Mouse (Mus musculus): ENCODE data around the gene Gm6525. TPM values are rescaled to one million over a fixed set of nuclear protein-coding genes. Genes with fewer than 3 reads are reported as not detected.

The Gm6525 gene
- not detected for total RNA-seq (2022)

DNA sequence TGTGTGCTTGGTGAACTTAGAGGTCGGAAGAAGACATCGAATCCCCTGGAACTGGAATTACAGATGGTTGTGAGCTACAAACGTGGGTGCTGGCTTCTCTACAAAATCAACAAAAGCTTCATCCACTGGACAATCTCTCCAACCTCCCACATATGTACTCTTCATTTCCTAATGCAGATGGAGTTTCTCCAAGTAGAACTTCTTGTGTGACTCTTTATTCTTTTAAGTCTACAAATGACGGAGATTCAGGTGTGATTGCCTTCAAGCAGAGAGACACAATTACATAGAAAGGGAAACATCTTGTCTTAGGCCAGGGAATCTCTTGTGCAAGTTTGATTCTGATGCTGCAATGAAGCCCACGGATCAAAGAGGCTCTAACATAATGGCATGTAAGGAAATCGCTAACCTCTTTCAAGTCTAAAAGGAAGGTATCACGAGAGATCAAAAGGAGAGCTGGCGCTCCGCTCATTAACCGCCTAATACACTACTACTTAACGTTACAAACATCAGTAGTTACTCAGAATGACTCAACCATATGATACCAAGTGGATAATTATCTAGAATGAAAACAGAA lies at the start of gene Gm6525:
TSS of gene Gm6525 (plus strand) at position 524 of the 574 bp plus-strand sequence.
- no peak for DNase-seq (ENCODE audit: low spot score in 2 of 2)

DNA sequence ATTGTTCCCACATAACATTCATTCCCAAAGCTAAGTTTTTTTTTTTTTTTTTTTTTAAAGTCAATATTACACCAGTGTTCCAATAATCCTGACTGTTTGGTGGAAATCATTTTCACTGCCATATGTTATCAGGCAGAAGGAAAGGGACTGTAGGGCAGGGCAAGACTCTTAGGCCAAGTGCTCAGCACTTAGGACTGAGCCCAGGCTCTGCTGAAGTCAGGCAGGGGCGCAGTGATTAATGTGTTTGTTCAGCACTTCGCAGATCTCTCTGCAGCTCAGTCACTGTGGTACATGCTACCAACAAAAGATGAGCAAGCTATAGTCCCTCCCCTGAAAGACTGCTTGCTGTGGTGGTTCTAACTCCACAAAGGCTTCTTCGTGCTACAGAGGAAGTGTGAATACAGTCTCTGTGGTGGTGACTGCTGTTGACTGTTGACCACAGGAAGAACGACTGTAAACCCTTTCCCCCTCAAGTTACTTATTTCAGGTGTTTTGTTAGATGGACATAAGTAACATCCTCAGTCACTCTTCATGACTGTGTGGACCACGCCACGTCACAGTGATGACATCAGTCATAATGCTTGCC lies 48.1 kb upstream of the Gm6525 start:
- no peak for DNase-seq (ENCODE audit: low spot score in 2 of 2)

DNA sequence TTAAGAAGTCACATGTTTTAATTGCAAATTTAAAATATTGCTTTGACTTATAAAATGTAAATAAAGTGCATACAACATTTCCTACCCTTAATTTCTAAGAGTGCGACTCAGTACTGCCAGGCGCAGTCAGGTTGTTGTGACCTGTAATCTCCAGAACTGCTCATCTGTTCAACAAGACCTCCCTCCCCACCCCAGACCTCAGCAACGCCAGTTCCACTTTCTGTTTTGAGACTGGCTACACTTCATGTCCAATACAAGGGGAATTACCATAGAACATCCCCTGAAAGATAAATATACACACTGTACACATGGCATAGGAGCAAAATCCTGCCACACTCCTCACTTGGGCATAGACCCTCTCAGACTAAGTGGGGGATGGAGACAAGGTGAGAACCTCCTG lies 47.2 kb upstream of the Gm6525 start:
- DNase-seq (ENCODE audit: low spot score in 2 of 2): no peak

DNA sequence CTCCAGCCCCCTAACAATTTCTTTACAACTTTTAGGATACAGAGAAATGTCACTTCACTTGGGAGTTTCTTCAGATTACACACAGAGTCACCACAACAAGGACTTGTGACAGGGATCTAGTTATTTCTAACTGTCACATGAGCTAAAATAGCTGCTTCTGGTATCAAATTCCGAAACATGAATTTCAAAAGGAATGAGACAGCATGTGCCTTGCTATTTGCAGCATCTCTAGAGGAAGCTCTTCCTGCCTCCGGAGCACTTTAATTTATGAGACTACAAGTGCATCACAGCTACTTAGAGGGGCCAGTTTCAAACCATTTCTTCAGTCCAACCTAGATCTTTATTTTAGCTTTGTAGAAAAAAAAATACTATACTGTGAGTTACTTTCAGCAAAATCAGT lies 46.5 kb upstream of the Gm6525 start:
- no peak for DNase-seq (ENCODE audit: low spot score in 2 of 2)

DNA sequence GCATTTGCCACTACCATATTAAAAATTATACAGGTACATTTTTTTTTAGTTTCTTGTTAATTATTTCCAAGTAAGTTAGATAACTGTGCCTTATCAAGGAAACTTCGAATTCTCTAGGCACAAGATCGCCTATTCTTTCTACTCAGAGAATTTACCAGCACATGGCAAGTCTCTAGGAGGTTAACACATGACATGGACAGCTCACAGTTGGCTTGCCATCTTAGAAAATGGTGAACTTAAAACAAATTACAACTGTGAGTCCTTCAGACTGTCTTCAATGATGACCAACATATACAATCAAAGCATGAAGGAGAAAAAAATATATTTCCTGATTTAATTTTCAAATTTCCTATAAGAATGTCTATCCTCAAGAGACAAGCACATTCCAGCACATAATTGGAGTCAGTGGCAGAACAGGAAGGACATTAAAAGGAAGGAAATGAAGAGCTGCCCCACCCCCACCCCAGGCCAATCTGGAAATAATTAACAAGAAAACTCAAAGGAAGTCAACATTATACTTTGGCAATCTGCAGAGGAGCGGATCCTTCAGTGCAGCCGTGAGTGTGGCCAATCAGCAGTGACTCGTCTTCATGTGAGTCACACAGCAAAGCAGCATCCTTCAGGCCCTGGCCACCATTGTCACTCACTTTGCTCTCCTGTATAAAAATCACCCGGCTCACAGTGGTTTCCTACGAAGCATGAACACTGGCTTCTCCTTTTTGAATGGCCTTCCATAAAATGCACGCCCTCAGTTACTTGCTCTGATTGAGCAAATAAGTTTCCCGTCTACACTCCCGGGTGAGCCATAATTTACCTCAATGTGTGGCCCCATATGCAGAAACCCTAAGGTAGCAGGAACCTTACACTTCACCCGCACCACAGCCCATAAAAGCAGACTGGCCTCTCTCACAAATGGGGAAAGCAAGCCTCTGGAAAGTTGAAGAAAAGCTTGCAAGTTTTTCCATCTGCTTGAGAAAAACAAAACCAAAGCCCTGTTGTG lies 44.7 kb upstream of the Gm6525 start:
- DNase-seq (ENCODE audit: low spot score in 2 of 2): no peak

DNA sequence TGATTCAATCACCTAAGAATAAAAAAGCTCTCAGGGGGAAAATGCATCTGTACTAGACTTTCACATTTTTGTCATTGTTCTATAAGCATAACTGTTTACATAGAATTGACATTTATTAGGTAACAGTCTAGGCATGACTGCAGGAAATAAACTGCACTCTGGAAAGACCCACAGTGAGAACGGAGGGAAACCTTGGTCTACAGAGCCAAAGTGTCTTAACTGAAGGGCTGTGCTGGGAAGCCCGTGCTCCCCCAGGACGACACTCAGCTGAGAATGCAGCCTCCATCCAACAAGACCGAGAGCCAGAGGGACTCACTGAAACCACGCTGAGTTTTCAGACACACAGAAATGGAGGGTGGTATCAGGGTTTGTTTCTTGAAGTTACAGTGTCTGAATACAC lies 43.1 kb upstream of the Gm6525 start:
- DNase-seq (ENCODE audit: low spot score in 2 of 2): no peak

DNA sequence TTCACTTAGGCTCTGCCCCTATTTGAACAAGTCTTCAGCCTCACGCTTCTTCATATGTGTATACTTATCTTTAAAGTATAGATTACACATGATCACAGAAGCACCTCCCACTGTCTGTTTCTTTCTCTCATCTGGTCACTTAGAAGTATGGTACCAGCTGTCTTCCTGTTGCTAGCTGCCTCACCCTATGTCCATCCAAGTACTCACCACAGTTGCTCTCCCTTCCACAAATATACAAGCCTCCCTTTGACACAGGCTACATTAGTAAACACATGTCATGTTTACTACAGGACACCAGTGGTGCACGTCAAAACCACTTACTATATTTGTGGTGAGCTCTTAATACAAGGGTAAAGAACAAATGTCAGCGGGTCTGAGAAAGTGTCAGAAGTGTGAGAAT lies 42.5 kb upstream of the Gm6525 start:
- DNase-seq (ENCODE audit: low spot score in 2 of 2): no peak

DNA sequence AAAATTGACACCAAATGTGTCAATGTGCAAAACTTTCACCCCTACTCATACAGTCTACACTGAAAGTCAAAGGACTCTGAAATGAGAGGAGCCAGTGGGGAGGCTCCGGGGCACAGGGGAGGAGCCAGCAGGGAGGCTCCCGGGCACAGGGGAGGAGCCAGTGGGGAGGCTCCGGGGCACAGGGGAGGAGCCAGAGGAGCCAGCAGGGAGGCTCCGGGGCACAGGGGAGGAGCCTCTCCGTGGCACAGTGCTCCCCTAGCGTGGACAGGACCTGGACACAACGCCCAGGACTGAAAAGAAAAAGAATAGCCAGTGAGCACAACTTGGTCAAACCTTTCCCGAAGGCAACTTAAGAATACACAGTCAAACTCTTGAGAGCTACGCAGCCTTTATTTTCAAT lies 38.5 kb upstream of the Gm6525 start:
- no peak for DNase-seq (ENCODE audit: low spot score in 2 of 2)

DNA sequence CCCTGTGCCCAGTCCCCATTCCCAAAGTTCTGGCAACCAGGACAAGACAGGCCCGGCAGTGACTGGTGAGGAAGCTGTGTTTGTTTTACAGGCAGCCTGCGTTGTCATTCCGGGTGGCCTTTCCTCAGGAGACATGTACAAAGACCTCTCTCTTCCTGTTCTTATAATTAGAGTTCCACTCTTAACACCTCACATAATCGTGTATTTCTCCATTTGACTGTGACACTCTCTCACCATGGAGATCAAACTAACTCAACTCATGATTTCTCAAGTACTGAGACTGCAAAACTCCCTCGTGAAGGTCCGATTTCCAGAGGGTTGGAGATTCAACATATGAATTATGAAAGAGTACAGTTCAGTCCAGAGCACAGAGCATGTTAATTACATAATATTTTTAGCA lies 38.0 kb upstream of the Gm6525 start:
- DNase-seq (ENCODE audit: low spot score in 2 of 2): no peak

DNA sequence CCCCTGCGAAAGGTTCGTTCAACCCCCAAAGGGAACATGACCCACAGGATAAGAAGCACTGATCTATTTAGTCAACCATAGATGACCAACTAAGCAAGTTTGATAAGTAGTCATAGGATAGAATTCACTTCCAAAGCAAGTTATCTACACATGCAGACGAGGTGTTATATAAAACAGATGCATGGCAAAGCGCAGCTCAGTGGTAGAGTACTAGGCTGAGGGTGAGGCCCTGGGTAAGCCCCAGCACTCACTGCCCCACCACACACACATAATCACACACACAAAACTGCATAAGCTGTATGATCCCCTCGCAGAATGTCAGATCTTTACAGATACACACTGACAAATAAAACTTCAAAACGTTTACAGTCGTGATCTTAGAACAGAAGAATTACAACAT lies 37.4 kb upstream of the Gm6525 start:
- no peak for DNase-seq (ENCODE audit: low spot score in 2 of 2)

DNA sequence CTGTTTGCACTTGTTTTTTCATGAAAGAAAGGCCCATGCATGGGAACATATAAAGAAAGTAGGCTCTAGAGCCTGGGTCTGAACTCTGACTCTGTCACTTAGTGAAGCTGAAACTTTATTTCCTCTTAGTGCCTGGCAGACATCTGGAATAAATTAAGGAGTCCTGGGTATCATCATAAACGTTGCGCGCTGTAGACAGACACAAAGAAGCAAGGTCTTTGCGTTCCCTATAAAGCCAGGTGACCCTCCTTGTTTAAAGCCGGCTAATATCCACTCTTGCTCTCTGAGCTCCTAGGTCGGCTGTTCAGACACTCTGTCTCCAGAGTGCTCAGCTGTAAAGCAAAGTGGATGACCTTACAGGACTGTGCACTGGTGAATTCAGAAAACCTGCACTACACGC lies 33.0 kb upstream of the Gm6525 start:
- DNase-seq (ENCODE audit: low spot score in 2 of 2): no peak

DNA sequence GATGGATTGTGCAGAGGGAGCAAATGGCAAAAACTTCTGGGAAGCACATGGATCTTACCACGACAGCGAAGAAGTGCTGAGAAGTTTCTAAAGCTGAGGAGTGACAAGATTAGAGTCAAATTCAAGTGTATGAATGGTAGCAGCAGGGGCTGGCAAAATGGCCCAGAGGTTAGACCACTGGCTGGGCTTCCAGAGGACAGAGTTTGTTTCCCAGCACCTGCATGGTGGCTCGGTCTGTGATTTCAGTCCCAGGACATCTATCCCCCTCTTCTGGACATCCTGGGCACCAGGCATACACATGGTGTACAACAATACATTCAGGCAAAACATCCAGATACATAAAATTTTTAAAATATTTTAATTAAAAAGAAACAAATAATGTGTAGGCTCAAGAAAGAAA lies 24.1 kb upstream of the Gm6525 start:
- DNase-seq (ENCODE audit: low spot score in 2 of 2): no peak

DNA sequence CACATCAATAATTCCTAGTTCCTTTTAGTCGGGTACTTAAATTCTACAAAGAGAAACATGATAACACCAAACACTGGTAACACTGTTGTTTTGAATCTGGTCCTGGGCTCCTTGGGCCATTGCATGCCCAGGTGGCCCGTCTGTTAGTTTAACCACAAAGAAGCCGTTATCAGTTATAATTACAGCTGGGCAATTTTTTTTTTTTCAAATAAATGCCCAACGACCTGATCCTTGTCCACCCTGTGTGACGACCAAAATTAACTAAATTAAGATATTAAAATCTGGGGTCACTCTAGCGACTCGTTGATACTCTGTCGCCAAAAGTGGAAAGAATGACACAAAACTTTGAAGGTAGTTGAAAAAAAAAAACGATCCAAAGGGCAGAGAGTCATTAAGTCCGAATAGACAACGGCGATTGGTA lies 19.2 kb upstream of the Gm6525 start:
- no peak for DNase-seq (ENCODE audit: low spot score in 2 of 2)

DNA sequence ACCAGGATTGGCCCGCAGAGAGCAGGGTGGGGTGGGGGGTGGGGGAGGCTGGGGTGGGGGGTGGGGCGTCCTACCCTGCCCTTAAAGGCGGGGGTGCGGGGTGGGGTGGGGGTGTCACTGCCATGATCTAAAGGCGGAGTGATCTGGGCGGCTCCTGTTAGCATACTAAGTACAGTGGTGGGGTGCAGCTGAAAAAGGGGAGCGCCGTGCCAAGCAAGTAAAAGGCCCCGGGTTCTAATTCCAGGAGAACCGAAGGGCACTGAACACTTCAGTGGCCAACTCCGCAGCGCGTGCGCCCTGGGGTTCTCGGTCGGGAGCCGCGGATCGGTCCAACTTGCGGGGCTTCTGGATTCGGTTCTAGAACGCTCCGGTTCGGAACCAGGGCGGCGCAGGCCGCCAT lies 18.8 kb upstream of the Gm6525 start:
- no peak for DNase-seq (ENCODE audit: low spot score in 2 of 2)

DNA sequence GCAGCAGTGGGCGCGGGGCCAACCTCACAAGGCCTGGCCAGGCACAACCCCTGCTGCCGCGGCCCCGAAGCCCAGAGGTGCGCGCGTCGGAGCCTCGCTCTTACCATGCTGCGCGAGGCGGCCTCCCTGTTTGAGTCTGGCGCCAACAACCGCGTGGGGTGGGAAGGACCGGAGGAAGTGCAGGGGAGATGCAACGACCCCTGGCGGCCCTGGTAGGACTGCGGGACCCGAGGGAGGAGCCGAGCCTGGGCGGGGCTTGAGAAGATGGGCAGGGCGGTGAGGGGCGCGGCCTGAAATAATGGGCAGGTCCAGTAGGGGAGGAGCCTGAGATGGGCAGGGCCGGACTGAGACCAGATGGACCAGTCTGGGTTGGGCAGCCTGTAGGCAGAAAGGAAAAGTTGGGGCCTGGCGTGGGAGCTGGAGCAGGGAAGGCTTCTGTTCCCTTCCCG lies 18.3 kb upstream of the Gm6525 start, which contains the start of gene Mnd1:
TSS of gene Mnd1 (minus strand) at position 229 of the 449 bp plus-strand sequence.
- DNase-seq (ENCODE audit: low spot score in 2 of 2): peak; percentile 98

DNA sequence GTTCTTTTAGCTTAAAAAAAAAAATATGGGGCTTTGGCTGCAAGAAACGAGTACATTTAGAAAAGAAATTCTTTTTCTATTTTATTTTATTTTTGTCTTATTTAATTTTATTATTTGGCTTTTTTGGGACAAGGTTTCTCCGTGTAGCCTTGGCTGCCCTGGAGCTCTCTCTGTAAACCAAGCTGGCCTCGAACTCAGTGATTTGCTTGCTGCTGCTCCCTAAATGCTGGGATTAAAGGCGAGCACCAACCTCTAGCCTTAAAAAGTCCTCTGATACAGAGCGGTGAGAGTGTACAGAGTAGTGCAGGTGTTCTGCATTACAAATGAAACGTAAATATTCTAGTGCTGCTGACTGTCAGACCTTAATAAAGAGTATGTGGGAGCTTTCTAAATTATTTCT lies 17.8 kb upstream of the Gm6525 start:
- no peak for DNase-seq (ENCODE audit: low spot score in 2 of 2)

DNA sequence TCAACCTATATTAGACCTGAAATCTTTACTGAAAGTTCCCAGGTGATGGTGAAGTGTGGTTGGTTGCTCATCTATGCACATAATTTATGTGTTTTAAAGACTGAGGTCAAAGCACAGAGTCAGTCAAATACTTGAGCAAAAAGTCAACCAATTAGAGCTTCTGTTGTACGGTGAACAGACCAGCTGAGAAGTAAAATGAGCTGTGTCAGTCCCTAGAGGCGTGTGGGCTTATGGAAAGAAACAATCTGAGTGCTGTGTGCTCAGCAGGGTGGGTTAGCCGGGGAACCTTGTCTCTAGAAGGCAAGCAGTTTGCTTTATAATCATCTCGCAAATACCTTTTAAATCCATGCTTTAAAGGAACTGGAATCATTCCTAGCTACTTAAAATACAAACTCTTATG lies 16.9 kb upstream of the Gm6525 start:
- no peak for DNase-seq (ENCODE audit: low spot score in 2 of 2)

DNA sequence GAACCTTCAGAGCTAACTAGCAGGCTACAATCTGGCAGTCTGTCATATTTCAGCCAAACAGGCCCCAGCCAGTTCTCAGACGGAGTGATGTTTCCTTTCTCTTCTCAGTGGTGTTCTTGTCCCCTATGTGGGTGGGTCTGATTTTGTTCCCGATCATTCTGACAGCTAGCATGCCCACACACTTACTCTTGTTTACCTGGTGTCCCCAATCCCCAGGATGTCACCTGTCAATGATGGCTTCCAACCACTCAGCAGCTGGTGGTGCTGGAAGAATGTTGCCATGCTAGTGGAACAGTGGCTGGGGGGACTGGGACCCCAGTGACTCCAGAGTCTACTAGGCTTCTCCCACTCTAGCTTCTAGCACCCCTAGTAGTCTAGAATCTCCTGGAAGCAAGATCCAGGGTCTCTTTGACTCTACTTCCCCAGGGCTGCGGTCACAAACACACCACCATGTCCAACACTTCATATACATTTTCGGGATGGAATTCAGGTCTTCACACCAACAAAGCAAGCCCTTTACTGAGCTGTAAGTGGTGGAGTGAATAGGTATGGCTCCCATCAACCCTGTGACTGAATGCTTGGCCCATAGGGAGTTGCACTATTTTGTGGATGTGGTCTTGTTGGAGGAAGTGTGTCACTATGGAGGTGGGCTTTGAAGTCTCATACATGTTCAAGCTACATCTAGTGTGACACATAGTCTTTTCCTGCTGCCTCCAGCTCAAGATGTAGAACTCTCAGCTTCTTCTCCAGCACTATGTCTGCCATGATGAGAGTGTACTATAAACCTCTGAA lies 16.1 kb upstream of the Gm6525 start:
- DNase-seq (ENCODE audit: low spot score in 2 of 2): no peak

DNA sequence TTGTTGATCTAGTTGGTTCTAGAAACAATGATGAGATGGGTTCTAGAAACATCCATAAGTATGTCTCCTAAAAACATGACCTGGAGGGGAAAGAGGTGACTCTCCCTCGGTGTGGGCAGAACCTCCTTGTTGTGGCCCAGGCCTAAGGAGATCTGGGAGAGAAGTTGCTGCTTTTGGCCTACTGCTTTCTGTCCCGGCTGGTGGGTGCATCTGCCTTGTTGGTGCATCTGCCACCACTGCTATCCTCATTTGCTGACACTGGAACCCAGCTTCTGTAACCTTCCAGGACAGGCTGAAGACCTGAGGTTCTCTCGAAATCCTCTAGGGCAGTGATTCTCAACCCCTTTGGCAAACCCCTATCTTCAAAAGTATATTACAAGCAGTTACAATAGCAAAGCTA lies 8.5 kb upstream of the Gm6525 start:
- DNase-seq (ENCODE audit: low spot score in 2 of 2): no peak

DNA sequence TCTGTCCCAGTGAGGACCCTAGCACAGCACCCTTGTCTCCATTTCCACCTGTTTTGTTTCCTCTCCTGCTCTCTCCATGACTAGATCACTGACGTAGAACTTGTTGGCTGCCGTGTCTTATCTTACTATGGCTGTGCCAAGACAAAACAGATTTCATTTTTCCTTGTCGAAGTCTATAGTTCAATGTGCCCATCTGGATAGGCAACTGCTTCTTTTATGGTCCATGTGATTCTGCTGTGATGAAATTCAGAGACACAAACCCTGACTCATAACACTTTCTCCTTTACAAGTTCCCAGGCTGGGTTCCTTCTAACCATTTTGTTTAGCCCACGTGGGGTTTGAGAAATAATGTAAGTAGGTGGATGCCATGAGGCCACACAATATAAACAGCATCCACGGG lies 7.8 kb upstream of the Gm6525 start:
- no peak for DNase-seq (ENCODE audit: low spot score in 2 of 2)

DNA sequence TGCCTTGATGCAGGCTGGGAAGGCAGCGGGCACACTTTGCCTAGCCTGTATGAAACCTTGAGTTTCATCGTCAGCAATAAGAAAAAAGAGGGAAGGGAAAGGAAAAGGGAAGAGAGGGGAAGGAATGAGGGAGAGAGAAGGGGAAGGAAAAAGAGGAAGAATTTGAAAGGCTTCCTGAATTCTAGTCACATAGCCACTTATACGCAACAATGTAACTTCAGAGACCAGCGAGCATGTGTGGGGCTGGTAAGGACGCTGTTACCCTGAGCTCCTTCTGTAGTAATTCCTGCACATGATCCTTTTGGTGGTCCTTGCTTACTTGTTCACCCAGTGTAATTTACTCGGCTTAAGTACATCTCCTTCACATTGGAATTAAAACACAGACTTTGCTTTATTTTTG lies 5.0 kb upstream of the Gm6525 start:
- no peak for DNase-seq (ENCODE audit: low spot score in 2 of 2)

All from gastrocnemius, adult 8-10 months (tissue).